Mouse (Mus musculus) myocyte (in vitro differentiated cells): ENCODE measurements around the gene Helz.

Experiments
- MAX ChIP-seq: IDR thresholded peaks from one replicate; pipeline ENCODE4 v1.6.1; 2011; ENCODE audit warnings: low read depth, mild to moderate bottlenecking, control low read depth
- MYOG ChIP-seq, 3 experiments: IDR thresholded peaks; one replicate each; pipeline ENCODE4 v1.6.1; 2011; ENCODE audit warnings: control low read depth in 2 of 3, low read depth in 2 of 3, mild to moderate bottlenecking in 2 of 3; ENCODE audit not compliant: insufficient read length in 2 of 3, control insufficient read depth in 1 of 3, insufficient read depth in 1 of 3
- POLR2A ChIP-seq: IDR thresholded peaks from one replicate; pipeline ENCODE4 v1.6.1; 2011; ENCODE audit warnings: low read depth, mild to moderate bottlenecking, control low read depth, moderate library complexity; ENCODE audit not compliant: insufficient read length
- USF1 ChIP-seq: IDR thresholded peaks from one replicate; pipeline ENCODE4 v1.6.1; 2011; ENCODE audit warnings: low read depth, mild to moderate bottlenecking, control low read depth, moderate library complexity

DNA sequence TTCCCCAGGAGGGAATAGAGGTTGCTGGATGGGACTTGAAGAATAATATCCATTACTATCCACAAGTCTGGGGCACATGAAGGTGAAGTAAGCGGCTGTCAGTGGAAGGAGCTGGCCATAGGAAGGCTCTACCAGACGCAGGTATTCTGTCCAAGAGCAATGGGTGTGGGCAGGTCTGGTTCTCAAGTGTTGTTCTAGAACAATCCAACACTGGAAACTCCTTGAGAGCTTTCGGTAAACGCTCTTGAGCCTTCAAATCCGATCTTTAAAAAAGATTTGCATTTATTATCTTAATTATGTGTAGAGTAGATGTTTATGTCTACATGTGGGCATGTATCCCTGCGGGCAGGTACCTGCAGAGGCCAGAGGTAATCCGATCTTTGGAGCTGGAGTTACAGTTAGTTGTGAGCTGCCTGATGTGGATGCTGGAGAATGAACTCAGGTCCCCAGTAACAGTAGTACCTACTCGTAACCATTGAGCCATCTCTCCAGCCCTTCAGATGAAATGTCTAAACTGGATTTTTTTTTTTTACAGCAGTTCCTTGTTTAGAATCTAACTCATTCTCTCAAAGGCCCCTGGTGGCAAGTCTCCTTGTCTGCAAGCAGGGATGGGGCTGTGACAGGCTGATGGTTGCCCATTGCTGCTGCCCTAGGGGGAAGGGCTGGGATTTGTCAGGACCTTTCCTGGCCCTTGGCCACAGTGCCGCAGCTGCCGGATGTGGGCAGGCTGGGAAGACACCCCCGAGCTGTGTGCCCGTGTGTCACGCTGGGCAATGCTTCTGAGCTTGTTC lies 180.5 kb downstream of the Helz start:
- TF ChIP-seq MYOG (IDR thresholded peaks at IDR 0.05; ENCODE audit: control insufficient read depth in 1 of 3, insufficient read depth in 1 of 3, insufficient read length in 2 of 3, low read depth in 2 of 3) (peak; percentile 54 to 99 (median 91)), POLR2A (peak; percentile 29), USF1 (no peak), MAX (no peak)
